Mouse (Mus musculus) duodenum, adult 2 months (tissue): ENCODE measurements around the gene Gm45337. TPM values are rescaled to one million over a fixed set of nuclear protein-coding genes. Genes with fewer than 3 reads are reported as not detected.

ENCODE experiments used
- polyA plus RNA-seq: library from polyadenylated mRNA; depleted of rRNA; stranded (reverse); fragments of >200 nt; gene quantifications from 2 replicates; pipeline ENCODE4 v1.2.3, GENCODE M21; 2012; ENCODE audit warnings: low replicate concordance; rRNA removed

The Gm45337 gene
- polyA plus RNA-seq, result not detected in 2 replicates

GRCm38 (mm10) chr7:142144507-142144906, at the start of gene Gm45337:
Gene Gm45337 (minus strand): TSS chr7:142144607.

DNA sequence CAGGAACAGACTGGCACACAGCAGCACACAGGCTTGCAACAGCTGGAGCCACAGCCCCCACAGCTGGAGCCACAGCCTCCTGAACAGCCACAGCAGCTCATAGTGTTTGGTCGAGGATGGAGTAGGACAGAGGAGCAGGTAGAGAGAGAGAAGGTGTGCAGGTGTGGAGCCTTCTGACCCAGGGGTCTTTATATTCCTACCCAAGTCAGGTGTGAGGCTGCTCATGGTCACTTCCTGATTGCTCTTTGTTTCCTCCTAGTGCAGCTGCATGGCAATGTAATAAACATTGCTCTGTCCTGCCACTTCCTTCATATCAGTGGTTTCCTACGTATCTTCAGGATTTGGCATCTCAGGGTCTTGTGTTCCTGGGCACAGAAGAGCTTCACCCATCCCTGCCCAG, 45.9 kb upstream of the Gm45337 start, which contains the start of gene Gm10153:
Gene Gm10153, minus strand, starts transcription at position 101 of the 400 bp plus-strand sequence.

DNA sequence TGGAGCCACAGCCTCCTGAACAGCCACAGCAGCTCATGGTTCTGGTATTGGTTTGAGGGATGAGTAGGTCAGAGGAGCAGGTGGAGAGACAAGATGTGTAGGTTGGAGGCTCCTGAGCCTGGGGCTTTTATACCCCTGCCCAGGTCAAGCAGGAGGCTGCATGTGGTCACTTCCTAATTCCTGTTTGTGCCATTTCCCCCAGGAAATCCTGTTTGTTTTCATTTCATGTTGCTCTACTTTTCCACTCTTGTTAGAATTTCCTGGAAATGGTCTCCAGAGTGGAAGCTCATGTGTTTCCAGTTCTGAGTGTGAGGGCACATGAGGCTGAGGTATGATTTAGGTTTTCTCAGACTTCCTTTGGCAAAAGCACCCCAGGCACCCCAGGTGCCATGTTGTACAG, 31.5 kb upstream of the Gm45337 start, which contains the start of gene Krtap5-2:
Gene Krtap5-2, minus strand, starts transcription at position 101 of the 400 bp plus-strand sequence.

DNA sequence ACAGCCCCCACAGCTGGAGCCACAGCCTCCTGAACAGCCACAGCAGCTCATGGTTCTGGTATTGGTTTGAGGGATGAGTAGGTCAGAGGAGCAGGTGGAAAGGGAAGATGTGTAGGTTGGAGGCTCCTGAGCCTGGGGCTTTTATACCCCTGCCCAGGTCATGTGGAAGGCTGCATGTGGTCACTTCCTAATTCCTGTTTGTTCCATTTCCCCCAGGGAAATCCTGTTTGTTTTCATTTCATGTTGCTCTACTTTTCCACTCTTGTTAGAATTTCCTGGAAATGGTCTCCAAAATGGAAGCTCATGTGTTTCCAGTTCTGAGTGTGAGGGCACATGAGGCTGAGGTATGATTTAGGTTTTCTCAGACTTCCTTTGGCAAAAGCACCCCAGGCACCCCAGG, 21.2 kb upstream of the Gm45337 start, which contains the start of gene Gm4553:
Gene Gm4553, minus strand, starts transcription at position 101 of the 400 bp plus-strand sequence.

DNA sequence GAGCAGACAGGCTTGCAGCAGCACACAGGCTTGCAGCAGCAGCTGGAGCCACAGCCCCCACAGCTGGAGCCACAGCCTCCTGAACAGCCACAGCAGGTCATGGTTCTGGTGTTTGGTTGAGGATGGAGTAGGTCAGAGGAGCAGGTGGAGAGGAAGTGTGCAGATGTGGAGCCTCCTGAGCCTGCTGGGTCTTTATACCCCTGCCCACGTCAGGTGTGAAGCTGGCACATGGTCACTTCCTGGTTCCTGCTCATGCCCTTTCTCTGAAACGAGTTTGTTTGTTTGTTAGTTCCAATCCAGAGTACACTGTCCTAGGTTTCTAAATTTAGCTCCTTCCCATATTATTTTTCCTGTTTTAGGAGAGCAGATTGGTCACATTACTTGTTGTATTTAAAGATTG, 12.6 kb upstream of the Gm45337 start, which contains the start of gene Gm29735:
Gene Gm29735, minus strand, starts transcription at position 101 of the 400 bp plus-strand sequence.

GRCm38 (mm10) chr7:142135934-142136333, 8.5 kb downstream of the Gm45337 start, which contains the start of gene Gm39115:
Gene Gm39115 (minus strand): TSS chr7:142136034.

DNA sequence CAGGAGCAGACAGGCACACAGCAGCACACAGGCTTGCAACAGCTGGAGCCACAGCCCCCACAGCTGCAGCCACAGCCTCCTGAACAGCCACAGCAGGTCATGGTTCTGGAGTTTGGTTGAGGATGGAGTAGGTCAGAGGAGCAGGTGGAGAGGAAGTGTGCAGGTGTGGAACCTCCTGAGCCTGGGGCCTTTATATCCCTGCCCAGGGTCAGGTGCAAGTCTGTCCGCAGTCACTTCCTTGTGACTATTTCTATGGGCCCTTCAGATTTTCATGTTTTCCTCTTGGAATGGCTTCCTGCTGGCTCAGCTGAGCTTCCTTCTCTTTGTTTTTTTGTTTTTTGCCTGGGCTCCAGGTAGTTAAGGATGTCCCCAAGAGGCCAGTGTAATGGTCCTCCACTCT, 23.8 kb downstream of the Gm45337 start, which contains the start of gene Gm45618:
Gene Gm45618, minus strand, starts transcription at position 101 of the 400 bp plus-strand sequence.

DNA sequence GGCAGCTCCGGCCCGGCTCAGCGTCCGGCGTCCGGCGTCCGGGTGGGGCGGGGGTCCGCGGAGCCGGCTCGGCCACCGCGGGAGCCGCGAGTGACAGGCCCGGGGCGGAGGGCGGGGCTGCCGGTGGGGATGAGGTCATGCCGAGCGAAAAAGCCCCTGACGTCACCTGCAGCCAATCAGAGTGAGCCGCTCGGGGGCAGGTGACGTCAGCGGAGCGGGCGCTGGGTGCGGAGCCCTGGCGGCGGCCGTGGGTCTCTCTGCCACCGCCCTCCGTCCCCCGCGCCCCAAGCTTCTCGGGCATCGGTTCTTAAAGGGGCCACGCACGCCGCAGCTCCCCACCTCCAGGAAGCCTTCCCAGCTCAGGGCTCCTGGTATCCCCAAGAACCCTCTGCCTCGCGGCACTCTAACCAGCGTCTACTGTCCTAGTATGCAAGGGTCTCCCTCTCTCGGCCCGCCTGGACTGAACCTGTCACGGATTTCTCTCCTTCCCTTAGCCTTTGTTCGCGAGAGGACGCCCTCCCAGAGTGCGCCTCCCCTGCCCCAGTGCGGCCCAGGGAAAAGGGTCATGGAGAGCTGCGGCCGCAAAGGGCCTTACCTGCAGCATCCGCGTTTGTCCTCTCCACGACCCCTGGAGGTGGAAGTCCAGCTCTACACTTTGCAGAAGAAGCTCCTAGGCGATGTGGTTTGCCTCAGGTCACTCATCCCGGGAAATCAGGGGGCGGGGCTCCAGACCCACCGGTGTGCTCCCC, 49.0 kb downstream of the Gm45337 start, which contains the start of gene Dusp8:
Gene Dusp8, minus strand, starts transcription at position 661 of the 749 bp plus-strand sequence.

Other genes with a start within 250 kb of the Gm45337 start
- 32.7 and 54.7 TPM in 2 replicates for gene Tollip, start 226.1 kb downstream of the Gm45337 start, polyA plus RNA-seq
- gene Brsk2, start 194.9 kb downstream of the Gm45337 start, polyA plus RNA-seq, result 0.64 and 4.0 TPM in 2 replicates
- 30.2 and 35.8 TPM in 2 replicates for gene Mob2, start 83.5 kb downstream of the Gm45337 start, polyA plus RNA-seq
- 11.0 and 11.1 TPM in 2 replicates for gene Dusp8, start 48.8 kb downstream of the Gm45337 start, polyA plus RNA-seq
- gene Gm45618, start 23.9 kb downstream of the Gm45337 start, polyA plus RNA-seq, result not detected in 2 replicates
- gene Gm39115, start 8.6 kb downstream of the Gm45337 start, polyA plus RNA-seq, result not detected in 2 replicates
- 0.33 TPM in 1 of 2 replicates, not detected in the other for gene Gm29735, start 12.5 kb upstream of the Gm45337 start, polyA plus RNA-seq
- gene Gm4553, start 21.1 kb upstream of the Gm45337 start, polyA plus RNA-seq, result not detected in 2 replicates
- not detected in 2 replicates for gene Krtap5-2, start 31.4 kb upstream of the Gm45337 start, polyA plus RNA-seq
- not detected in 2 replicates for gene Gm10153, start 45.8 kb upstream of the Gm45337 start, polyA plus RNA-seq
- 0.14 TPM in 1 of 2 replicates, not detected in the other for gene Krtap5-3, start 56.8 kb upstream of the Gm45337 start, polyA plus RNA-seq
- not detected in 2 replicates for gene Gm7579, start 67.3 kb upstream of the Gm45337 start, polyA plus RNA-seq
- gene Krtap5-5, start 85.4 kb upstream of the Gm45337 start, polyA plus RNA-seq, result 2.1 TPM in 1 of 2 replicates, not detected in the other
- gene Gm40460, start 96.5 kb upstream of the Gm45337 start, polyA plus RNA-seq, result not detected in 2 replicates
- gene Gm2431, start 113.7 kb upstream of the Gm45337 start, polyA plus RNA-seq, result not detected in 2 replicates
- not detected in 2 replicates for gene Gm4559, start 129.8 kb upstream of the Gm45337 start, polyA plus RNA-seq
- gene Krtap5-1, start 152.5 kb upstream of the Gm45337 start, polyA plus RNA-seq, result not detected in 2 replicates
- not detected in 2 replicates for gene Krtap5-4, start 158.9 kb upstream of the Gm45337 start, polyA plus RNA-seq
- 2.2 and 4.4 TPM in 2 replicates for gene Ifitm10, start 229.1 kb upstream of the Gm45337 start, polyA plus RNA-seq
- gene Gm49369, start 238.1 kb upstream of the Gm45337 start, polyA plus RNA-seq, result not detected in 2 replicates
- gene Ctsd, start 243.4 kb upstream of the Gm45337 start, polyA plus RNA-seq, result 219 and 317 TPM in 2 replicates